Mouse (Mus musculus) heart, adult 8-10 months (tissue): Measurements from ENCODE around the gene Gria1. TPM values are rescaled to one million over a fixed set of nuclear protein-coding genes. Genes with fewer than 3 reads are reported as not detected.

ENCODE experiments used
- DNase-seq: peaks from one replicate; pipeline ENCODE4 v3.0.0; 2022; ENCODE audit warnings: low spot score
- total RNA-seq, 4 experiments: library from RNA; stranded (reverse); gene quantifications; 2 replicates each; pipeline ENCODE4 v1.2.4; 2022

Gene Gria1
- total RNA-seq, result under 1 TPM; 0.06 to 0.28 (median 0.22) TPM

- no peak for DNase-seq
Observed at GRCm38 (mm10) chr11:57011024-57011690, at the start of gene Gria1. Gene Gria1 (plus strand): TSS chr11:57011387.

- peak; percentile 36 for DNase-seq
Observed at GRCm38 (mm10) chr11:56961751-56962150, 49.4 kb upstream of the Gria1 start.

- no peak for DNase-seq
Observed at GRCm38 (mm10) chr11:56972814-56973213, 38.4 kb upstream of the Gria1 start.

- DNase-seq, result no peak
Observed at GRCm38 (mm10) chr11:56984321-56985000, 26.7 kb upstream of the Gria1 start.

GRCm38 (mm10) chr11:56985457-56985856 is 25.7 kb upstream of the Gria1 start:
- DNase-seq, result no peak

- DNase-seq, result peak; percentile 80
Observed at GRCm38 (mm10) chr11:56999601-57000001, 11.6 kb upstream of the Gria1 start.

- no peak for DNase-seq
Observed at GRCm38 (mm10) chr11:57004611-57005010, 6.6 kb upstream of the Gria1 start.

GRCm38 (mm10) chr11:57005341-57005740 is 5.8 kb upstream of the Gria1 start:
- DNase-seq, result no peak

- peak; percentile 34 for DNase-seq
Observed at GRCm38 (mm10) chr11:57007790-57008189, 3.4 kb upstream of the Gria1 start.

GRCm38 (mm10) chr11:57010611-57011010 is 576 bp upstream of the Gria1 start:
- DNase-seq, result no peak

GRCm38 (mm10) chr11:57011691-57012039 is 478 bp downstream of the Gria1 start:
- DNase-seq, result no peak

- DNase-seq, result no peak
Observed at GRCm38 (mm10) chr11:57012287-57012921, 1.2 kb downstream of the Gria1 start.

GRCm38 (mm10) chr11:57013464-57014190 is 2.4 kb downstream of the Gria1 start:
- DNase-seq, result no peak

GRCm38 (mm10) chr11:57014396-57014795 is 3.2 kb downstream of the Gria1 start:
- DNase-seq, result no peak

- no peak for DNase-seq
Observed at GRCm38 (mm10) chr11:57018536-57018935, 7.3 kb downstream of the Gria1 start.

GRCm38 (mm10) chr11:57022400-57022799 is 11.2 kb downstream of the Gria1 start:
- no peak for DNase-seq

GRCm38 (mm10) chr11:57030448-57030847 is 19.3 kb downstream of the Gria1 start:
- no peak for DNase-seq

- no peak for DNase-seq
Observed at GRCm38 (mm10) chr11:57038807-57039206, 27.6 kb downstream of the Gria1 start.

- no peak for DNase-seq
Observed at GRCm38 (mm10) chr11:57039306-57039705, 28.1 kb downstream of the Gria1 start.

GRCm38 (mm10) chr11:57042057-57042456 is 30.9 kb downstream of the Gria1 start:
- no peak for DNase-seq

- no peak for DNase-seq
Observed at GRCm38 (mm10) chr11:57044146-57044545, 33.0 kb downstream of the Gria1 start.
